Mouse (Mus musculus): ENCODE results near the gene 1700007K13Rik. TPM values are rescaled to one million over a fixed set of nuclear protein-coding genes. Genes with fewer than 3 reads are reported as not detected.

The 1700007K13Rik gene
- total and polyA plus RNA-seq, 3 experiments, result not detected

DNA sequence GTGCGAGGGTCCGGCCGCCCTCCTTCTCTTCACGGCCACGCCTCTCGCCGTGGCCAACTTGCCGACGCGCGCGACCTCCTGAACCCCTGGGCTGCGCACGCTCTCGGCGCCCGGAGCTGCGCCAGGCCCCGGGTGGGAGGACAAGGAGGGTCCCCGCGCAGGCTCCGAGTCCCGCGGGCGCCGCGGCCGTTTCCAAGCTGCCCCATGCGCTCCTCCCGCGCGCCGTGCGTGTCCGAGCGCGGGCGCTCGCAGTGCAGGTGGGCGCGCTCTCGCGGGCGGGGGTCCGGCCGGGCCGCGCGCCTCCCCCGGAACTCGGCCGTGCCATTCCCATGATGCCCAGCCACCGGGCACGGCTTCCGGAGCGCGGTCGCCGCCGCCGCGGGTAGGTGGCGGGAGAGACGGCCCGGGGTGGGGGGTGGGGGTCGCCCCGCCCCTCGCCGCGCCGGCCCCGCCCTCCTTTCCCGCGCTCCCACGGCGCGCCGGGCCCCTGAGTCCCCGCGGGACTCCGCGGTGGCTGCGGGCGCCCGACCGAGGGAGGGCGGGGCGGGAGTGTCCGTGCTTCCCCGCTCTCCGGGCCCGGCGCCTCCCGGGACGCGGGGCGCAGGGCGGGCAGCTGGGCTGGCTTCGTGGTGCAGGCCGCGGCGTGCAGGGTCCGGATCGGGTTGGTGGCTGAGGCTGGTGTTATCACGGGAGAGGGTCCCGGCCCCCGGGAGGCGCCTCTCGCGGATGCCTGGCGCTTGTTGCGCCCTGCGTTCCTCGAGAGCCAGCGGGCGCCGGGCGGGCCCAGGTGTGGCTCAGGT, 19.4 kb downstream of the 1700007K13Rik start, which contains the start of gene Ppp1r26:
Gene Ppp1r26 (plus strand): TSS at position 286 of the 800 bp plus-strand sequence.
- Histone ChIP-seq H3K36me3 (ENCODE audit: control insufficient read depth in 1 of 2, insufficient read depth in 2 of 2, low read length in 2 of 2) (no peaks in the 10 kb centered on the region), H3K27me3 (ENCODE audit: control insufficient read depth in 1 of 2, insufficient read depth in 2 of 2, low read length in 2 of 2) (peaks cover 0 to 1% of the 10 kb centered on the region in 2 experiments; a peak in 1 of 4 replicates), H3K4me1 (ENCODE audit: control insufficient read depth in 1 of 2, insufficient read depth in 2 of 2, low read length in 2 of 2) (no peaks in the 10 kb centered on the region), H3K79me2 (ENCODE audit: control insufficient read depth, insufficient read depth, low read length, poor library complexity) (no peaks in the 10 kb centered on the region), H3K4me3 (ENCODE audit: control insufficient read depth in 1 of 2, insufficient read depth in 1 of 2, low read depth in 2 of 2, low read length in 2 of 2) (no peak within 1 kb of the TSS), H3K9ac (ENCODE audit: control insufficient read depth, low read depth, low read length, poor library complexity, severe bottlenecking) (no peak within 1 kb of the TSS), H3K9me3 (replicated peaks; ENCODE audit: insufficient read depth, low read length) (no peaks in the 10 kb centered on the region), H3K27ac (ENCODE audit: control insufficient read depth, low read depth, low read length) (no peak within 1 kb of the TSS)
- DNase-seq (ENCODE audit: low read depth, low spot score), result no peak
- no peak for TF ChIP-seq ZMIZ1 (IDR thresholded peaks at IDR 0.05; ENCODE audit: low read depth, low read length)
- TF ChIP-seq KAT2A (conservative IDR thresholded peaks at IDR 0.05; ENCODE audit: low read depth, low read length), result no peak
- TF ChIP-seq CHD2 (IDR thresholded peaks at IDR 0.05; ENCODE audit: low read length), result no peak
- TF ChIP-seq MAFK (IDR thresholded peaks at IDR 0.05; ENCODE audit: borderline replicate concordance, low read depth, low read length), result no peak
- TF ChIP-seq TBP (IDR thresholded peaks at IDR 0.05; ENCODE audit: low read depth, low read length), result no peak
- TF ChIP-seq MEF2A (IDR thresholded peaks at IDR 0.05; ENCODE audit: extremely low read depth, insufficient replicate concordance, low read depth, low read length, poor library complexity, severe bottlenecking), result no peak
- no peak for TF ChIP-seq TAL1 (IDR thresholded peaks at IDR 0.05; ENCODE audit: low read length)
- no peak for TF ChIP-seq ETS1 (IDR thresholded peaks at IDR 0.05; ENCODE audit: low read depth, low read length)
- no peak for TF ChIP-seq TCF12 (IDR thresholded peaks at IDR 0.05; ENCODE audit: low read depth, low read length)
- no peak for TF ChIP-seq ZKSCAN1 (IDR thresholded peaks at IDR 0.05; ENCODE audit: low read depth, low read length)
- TF ChIP-seq POLR2AphosphoS5 (IDR thresholded peaks at IDR 0.05; ENCODE audit: borderline replicate concordance, low read depth, low read length), result no peak
- TF ChIP-seq JUND (IDR thresholded peaks at IDR 0.05; ENCODE audit: low read depth, low read length), result no peak
- no peak for TF ChIP-seq USF2 (IDR thresholded peaks at IDR 0.05; ENCODE audit: borderline replicate concordance in 1 of 2, insufficient read depth in 1 of 2, low read depth in 1 of 2, low read length in 2 of 2)
- TF ChIP-seq POLR2A (IDR thresholded peaks at IDR 0.05; ENCODE audit: control insufficient read depth in 1 of 2, insufficient read depth in 1 of 2, low read depth in 1 of 2, low read length in 2 of 2, poor library complexity in 1 of 2), result no peak
- TF ChIP-seq EP300 (IDR thresholded peaks at IDR 0.05; ENCODE audit: low read depth in 1 of 2, low read length in 2 of 2), result no peak
- no peak for TF ChIP-seq NELFE (IDR thresholded peaks at IDR 0.05; ENCODE audit: low read depth, low read length)
- TF ChIP-seq RAD21 (IDR thresholded peaks at IDR 0.05; ENCODE audit: low read depth, low read length), result no peak
- no peak for TF ChIP-seq USF1 (IDR thresholded peaks at IDR 0.05; ENCODE audit: low read depth, low read length)
- no peak for TF ChIP-seq POLR2AphosphoS2 (IDR thresholded peaks at IDR 0.05; ENCODE audit: low read length)

DNA sequence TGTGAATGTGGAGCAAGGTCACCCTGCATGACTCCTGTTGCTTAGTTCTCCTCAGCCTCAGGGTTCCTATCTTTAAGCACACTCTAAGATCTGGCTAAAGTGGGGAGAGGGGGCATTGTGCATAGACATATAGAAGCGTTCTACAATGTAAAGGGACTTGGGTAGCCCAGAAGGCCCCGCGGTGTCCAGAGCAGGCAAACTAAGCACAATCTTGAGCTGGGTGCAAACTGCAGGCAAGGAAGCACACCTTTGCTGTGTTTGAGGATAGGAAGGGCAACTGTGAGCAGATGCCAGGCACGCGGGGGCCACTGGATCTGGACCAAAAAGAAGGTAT, 20.0 kb downstream of the 1700007K13Rik start:
- no peaks in the 10 kb centered on the region for H3K79me2 ChIP-seq (ENCODE audit: control insufficient read depth, insufficient read depth, low read length, poor library complexity)
- H3K27me3 ChIP-seq (ENCODE audit: control insufficient read depth in 1 of 2, insufficient read depth in 2 of 2, low read length in 2 of 2), result peaks cover 0 to 1% of the 10 kb centered on the region in 2 experiments; a peak in 1 of 4 replicates
- no peak for TF ChIP-seq GATA1 (IDR thresholded peaks at IDR 0.05; ENCODE audit: low read depth, low read length)
- no peak for TF ChIP-seq ZC3H11A (IDR thresholded peaks at IDR 0.05; ENCODE audit: low read depth, low read length)
- TF ChIP-seq USF2 (IDR thresholded peaks at IDR 0.05; ENCODE audit: borderline replicate concordance in 1 of 2, insufficient read depth in 1 of 2, low read depth in 1 of 2, low read length in 2 of 2), result no peak
- TF ChIP-seq CHD1 (IDR thresholded peaks at IDR 0.05; ENCODE audit: low read depth, low read length), result no peak
- no peak for TF ChIP-seq NELFE (IDR thresholded peaks at IDR 0.05; ENCODE audit: low read depth, low read length)
- no peak for TF ChIP-seq E2F4 (IDR thresholded peaks at IDR 0.05; ENCODE audit: borderline replicate concordance, low read depth, low read length)
- TF ChIP-seq JUND (IDR thresholded peaks at IDR 0.05; ENCODE audit: low read depth, low read length), result no peak
- TF ChIP-seq BHLHE40 (IDR thresholded peaks at IDR 0.05; ENCODE audit: borderline replicate concordance, low read depth, low read length), result no peak
- TF ChIP-seq TAL1 (IDR thresholded peaks at IDR 0.05; ENCODE audit: low read length), result no peak
- no peak for TF ChIP-seq MYB (IDR thresholded peaks at IDR 0.05; ENCODE audit: low read depth, low read length)
- no peak for TF ChIP-seq MAZ (IDR thresholded peaks at IDR 0.05; ENCODE audit: low read depth, low read length)
- no peaks in the 10 kb centered on the region for H3K4me1 ChIP-seq (ENCODE audit: control insufficient read depth in 1 of 2, insufficient read depth in 2 of 2, low read length in 2 of 2)
- no peak overlapping the region for H3K9ac ChIP-seq (ENCODE audit: control insufficient read depth, low read depth, low read length, poor library complexity, severe bottlenecking)
- H3K9me3 ChIP-seq (replicated peaks; ENCODE audit: insufficient read depth, low read length), result no peaks in the 10 kb centered on the region
- DNase-seq (ENCODE audit: low read depth, low spot score), result no peak
- H3K36me3 ChIP-seq (ENCODE audit: control insufficient read depth in 1 of 2, insufficient read depth in 2 of 2, low read length in 2 of 2), result no peaks in the 10 kb centered on the region
- no peak overlapping the region for H3K4me3 ChIP-seq (ENCODE audit: control insufficient read depth in 1 of 2, insufficient read depth in 1 of 2, low read depth in 2 of 2, low read length in 2 of 2)
- no peak overlapping the region for H3K27ac ChIP-seq (ENCODE audit: control insufficient read depth, low read depth, low read length)

Measured in MEL (cell line).